Mouse (Mus musculus): ENCODE data around the gene Tab3. TPM values are rescaled to one million over a fixed set of nuclear protein-coding genes. Genes with fewer than 3 reads are reported as not detected.

Gene Tab3
- 1 to 10 TPM; 2.2 to 3.6 TPM for polyA plus RNA-seq (2017; shearing (Covaris generic))

GRCm38 (mm10) chrX:85573532-85574181, at the start of gene Tab3:
TSS of gene Tab3 (plus strand) at chrX:85574022.
- ATAC-seq = peak; percentile 90

GRCm38 (mm10) chrX:85525545-85525944, 48.3 kb upstream of the Tab3 start:
- ATAC-seq = no peak

- ATAC-seq = no peak
Measured at GRCm38 (mm10) chrX:85526263-85527019, 47.4 kb upstream of the Tab3 start.

GRCm38 (mm10) chrX:85558931-85559330, 14.9 kb upstream of the Tab3 start:
- ATAC-seq = no peak

- no peak for ATAC-seq
Measured at GRCm38 (mm10) chrX:85566256-85566655, 7.6 kb upstream of the Tab3 start.

- peak; percentile 35 for ATAC-seq
Measured at GRCm38 (mm10) chrX:85574182-85574541, 340 bp downstream of the Tab3 start.

GRCm38 (mm10) chrX:85576310-85576709, 2.5 kb downstream of the Tab3 start:
- ATAC-seq = no peak

- ATAC-seq = no peak
Measured at GRCm38 (mm10) chrX:85580768-85581167, 6.9 kb downstream of the Tab3 start.

GRCm38 (mm10) chrX:85582517-85582916, 8.7 kb downstream of the Tab3 start:
- no peak for ATAC-seq

- ATAC-seq = no peak
Measured at GRCm38 (mm10) chrX:85585575-85585974, 11.8 kb downstream of the Tab3 start.

- ATAC-seq = no peak
Measured at GRCm38 (mm10) chrX:85614701-85615100, 40.9 kb downstream of the Tab3 start.

- peak; percentile 61 for ATAC-seq
Measured at GRCm38 (mm10) chrX:85646204-85646777, 72.5 kb downstream of the Tab3 start.

GRCm38 (mm10) chrX:85676808-85677207, 103.0 kb downstream of the Tab3 start:
- ATAC-seq = peak; percentile 64

GRCm38 (mm10) chrX:85682125-85682524, 108.3 kb downstream of the Tab3 start:
- no peak for ATAC-seq

- no peak for ATAC-seq
Measured at GRCm38 (mm10) chrX:85683723-85684122, 109.9 kb downstream of the Tab3 start.

Other genes with a start within 250 kb of the Tab3 start
- 1 to 10 TPM; 3.9 to 4.3 TPM for gene Gk, start 202.8 kb downstream of the Tab3 start, polyA plus RNA-seq (2017; shearing (Covaris generic))